Mouse (Mus musculus) MEL (cell line): ENCODE measurements around the gene Lrrc4c.

Source experiments
- BHLHE40 ChIP-seq: IDR thresholded peaks from 2 replicates; pipeline ENCODE4 v1.6.1; 2012; ENCODE audit warnings: low read depth, mild to moderate bottlenecking, inconsistent platforms, low read length, improper control_type of control experiment, borderline replicate concordance
- CTCF ChIP-seq, 3 experiments: IDR thresholded peaks in 2 of 3; conservative IDR thresholded peaks in 1 of 3; 2 replicates each; pipeline ENCODE4 v1.5.1; 2011 to 2012; ENCODE audit warnings: low read length in 3 of 3, low read depth in 2 of 3, mild to moderate bottlenecking in 2 of 3, improper control_type of control experiment in 1 of 3, inconsistent platforms in 1 of 3, mixed read lengths in 1 of 3, moderate library complexity in 1 of 3; ENCODE audit not compliant: control insufficient read depth in 1 of 3, insufficient read depth in 1 of 3, poor library complexity in 1 of 3, severe bottlenecking in 1 of 3
- E2F4 ChIP-seq: IDR thresholded peaks from 2 replicates; pipeline ENCODE4 v1.6.1; 2011; ENCODE audit warnings: low read depth, low read length, improper control_type of control experiment, borderline replicate concordance
- USF2 ChIP-seq, 2 experiments: IDR thresholded peaks; 2 replicates each; pipeline ENCODE4 v1.6.1; 2011 to 2012; ENCODE audit warnings: improper control_type of control experiment in 2 of 2, low read length in 2 of 2, borderline replicate concordance in 1 of 2, inconsistent platforms in 1 of 2, low read depth in 1 of 2, mild to moderate bottlenecking in 1 of 2; ENCODE audit not compliant: insufficient read depth in 1 of 2

GRCm38 (mm10) chr2:96406856-96407255 is 88.9 kb downstream of the Lrrc4c start:
- TF ChIP-seq BHLHE40 = no peak
- TF ChIP-seq CTCF (IDR thresholded peaks at IDR 0.05 in 2 of 3, conservative IDR thresholded peaks at IDR 0.05 in 1 of 3; ENCODE audit: control insufficient read depth in 1 of 3, insufficient read depth in 1 of 3, low read depth in 2 of 3, low read length in 3 of 3, poor library complexity in 1 of 3, severe bottlenecking in 1 of 3) = no peak
- TF ChIP-seq E2F4 = no peak
- no peak for TF ChIP-seq USF2 (IDR thresholded peaks at IDR 0.05; ENCODE audit: borderline replicate concordance in 1 of 2, insufficient read depth in 1 of 2, low read depth in 1 of 2, low read length in 2 of 2)
